Mouse (Mus musculus) kidney, adult 9 months (tissue): ENCODE measurements at regions not wholly inside any gene's neighbourhood (a gene's known extent, or its start where the extent isn't known, plus 50 kb on each side); places are given as distances from the start of the nearest gene placed in this dataset.
"Not testable (repeated sequence)": the region's sequence is repeated elsewhere in the genome, so short reads cannot be mapped to it uniquely, and the experiment has no call there.

Experiments
- DNase-seq: peaks from one replicate; pipeline ENCODE4 v3.0.0; 2022

DNA sequence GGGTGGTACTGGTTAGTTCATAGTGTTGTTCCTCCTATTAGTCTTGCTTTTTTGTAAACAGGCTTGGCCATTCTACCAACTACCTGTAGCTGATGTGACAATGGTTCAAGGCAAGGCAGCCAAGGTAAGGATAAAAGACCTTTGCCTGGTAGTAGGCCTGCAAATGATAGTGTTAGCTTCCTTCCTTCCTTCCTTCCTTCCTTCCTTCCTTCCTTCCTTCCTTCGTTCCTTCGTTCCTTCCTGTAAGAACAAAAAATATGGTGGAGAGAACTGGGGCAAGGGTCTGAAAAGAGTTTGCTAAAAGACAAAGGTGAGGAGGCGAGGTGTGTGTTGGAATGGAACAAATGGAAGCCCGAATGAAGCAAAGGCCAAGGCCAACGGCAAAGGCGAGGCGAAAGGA, 84.8 kb upstream of the Ezh2 start:
- DNase-seq: peak; percentile 27

DNA sequence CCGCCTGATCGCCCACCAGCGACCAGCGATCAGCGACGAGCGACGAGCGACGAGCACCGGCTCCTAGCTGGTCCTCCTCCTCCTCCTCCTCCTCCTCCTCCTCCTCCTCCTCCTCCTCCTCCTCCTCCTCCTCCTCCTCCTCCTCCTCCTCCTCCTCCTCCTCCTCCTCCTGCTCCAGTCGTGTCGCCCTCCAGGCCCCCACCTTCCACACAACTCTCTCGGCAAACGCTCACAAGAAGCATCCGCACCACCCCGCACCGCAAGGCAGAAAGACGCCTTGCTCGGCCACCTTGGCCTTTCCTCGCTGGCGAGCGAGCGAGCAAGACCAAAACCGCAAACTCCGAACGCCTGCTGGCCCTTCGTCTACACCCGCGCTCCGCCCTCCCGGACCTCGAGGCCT, 77.6 kb upstream of the Ezh2 start:
- DNase-seq: peak; percentile 32

DNA sequence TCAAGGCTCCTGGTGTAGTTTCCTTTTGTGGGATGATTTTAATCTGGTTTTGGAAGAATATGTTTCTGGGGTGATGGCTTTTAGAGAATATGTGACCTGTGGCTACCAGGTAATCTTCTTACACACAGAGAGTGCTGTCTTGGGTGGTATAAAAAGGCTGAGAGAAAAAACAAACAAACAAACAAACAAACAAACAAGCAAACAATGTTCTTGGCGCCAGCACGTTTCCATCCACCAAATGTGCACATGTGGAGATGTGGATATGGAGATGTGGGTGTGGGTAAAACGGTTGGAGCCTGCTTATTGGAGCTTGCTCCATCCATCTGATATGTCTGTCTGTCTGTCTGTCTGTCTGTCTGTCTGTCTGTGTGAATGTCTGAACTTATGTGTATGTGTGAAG, 57.7 kb upstream of the Ezh2 start:
- DNase-seq: peak; percentile 72

DNA sequence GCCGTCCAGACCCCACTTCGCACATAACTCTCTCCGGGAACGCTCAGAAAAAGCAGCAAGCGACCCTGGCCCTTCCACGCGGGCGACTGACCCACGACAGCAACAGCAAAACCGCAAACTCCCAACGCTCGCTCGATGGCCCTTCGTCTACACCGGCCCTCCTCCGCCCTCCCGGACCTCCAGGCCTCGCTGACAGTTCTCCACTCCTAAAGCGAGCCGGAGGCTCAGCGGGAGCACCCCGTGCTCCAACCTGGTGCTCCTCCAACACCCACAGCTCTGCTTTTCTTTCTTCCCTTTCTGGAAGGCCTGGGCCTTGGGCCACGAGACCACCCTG, 56.2 kb upstream of the Ezh2 start:
- DNase-seq: not testable (repeated sequence)

DNA sequence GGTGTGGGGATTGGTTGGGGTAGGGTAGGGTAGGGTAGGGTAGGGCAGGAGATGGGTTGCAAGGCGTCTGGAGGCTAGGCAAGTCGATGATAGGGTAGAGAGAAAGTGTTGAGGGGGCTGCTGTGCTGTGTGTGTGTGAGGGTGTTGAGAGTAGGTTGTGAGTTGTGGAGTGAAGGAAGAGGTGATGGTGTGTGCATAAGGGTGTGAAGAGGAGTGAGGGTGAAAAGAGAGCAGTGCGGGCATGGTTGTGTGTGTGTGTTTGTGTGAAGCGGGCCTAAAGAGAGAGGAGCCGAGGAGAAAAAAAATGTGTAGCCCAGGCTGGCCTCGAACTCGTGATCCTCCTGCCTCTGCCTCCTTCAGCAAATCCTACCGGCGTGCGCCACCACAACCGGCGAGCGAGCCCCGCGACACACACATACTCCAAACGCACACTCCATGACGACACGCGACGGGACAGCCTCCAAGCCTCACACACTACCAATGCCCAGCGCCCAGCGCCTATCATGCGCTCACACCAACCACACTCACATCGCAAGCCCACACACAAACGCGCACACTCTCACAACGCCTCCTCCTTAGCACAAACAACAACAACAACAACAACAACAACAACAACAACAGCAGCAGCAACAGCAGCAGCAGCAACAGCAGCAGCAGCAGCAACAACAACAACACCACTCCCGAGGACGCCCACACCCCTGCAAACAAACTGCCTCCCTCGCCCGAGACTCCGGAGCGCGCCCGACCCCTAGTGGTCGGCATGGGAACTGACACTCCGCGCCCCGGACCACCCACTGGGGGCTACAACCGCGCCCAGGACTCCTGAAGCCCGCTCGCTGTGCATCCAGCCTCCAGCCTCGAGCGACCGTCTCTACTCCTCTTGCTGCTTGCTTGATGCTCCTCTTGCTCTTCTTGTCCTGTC, 55.6 kb upstream of the Ezh2 start:
- DNase-seq: peak; percentile 92

DNA sequence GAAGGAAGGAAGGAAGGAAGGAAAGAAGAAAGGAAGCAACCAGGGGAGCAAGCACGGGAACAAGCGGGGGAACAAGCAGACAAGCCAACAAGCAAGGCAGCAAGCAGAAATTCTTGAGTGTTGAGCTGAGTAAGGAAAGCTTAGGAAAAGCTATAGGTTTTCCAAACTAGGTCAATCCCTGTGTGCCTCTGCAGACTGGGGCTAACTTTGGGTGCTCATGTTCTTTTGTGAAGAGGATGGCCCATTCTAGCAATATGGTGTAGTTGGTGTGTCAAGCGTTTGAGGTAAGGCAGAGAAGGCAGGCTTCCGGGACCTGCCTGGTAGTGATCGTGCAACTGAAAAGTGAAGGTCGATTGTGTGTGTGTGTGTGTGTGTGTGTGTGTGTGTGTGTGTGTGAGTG, 54.8 kb upstream of the Ezh2 start:
- peak; percentile 7 for DNase-seq

DNA sequence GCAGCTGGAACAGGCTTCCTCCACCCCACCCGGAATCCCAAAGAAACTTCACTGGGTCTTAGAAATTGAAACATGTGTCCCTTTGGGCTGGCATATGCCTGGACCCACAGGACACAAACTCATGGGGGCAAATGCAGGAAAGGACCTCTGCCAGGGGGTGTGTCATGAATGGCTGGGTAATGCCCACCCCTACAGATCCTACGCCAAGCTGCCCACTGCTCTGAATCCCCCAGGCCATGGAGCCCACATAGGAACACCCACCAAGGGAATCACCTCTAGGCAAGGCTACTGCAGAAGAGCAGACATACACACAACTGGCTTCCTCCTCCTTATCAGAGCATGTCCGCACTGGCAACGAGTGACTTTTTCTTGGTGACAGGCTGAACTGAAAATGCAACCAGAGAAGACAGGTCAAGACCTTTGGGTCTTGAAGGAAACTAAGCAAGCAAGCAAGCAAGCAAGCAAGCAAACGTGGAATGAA, 54.4 kb upstream of the Ezh2 start:
- DNase-seq: peak; percentile 11

DNA sequence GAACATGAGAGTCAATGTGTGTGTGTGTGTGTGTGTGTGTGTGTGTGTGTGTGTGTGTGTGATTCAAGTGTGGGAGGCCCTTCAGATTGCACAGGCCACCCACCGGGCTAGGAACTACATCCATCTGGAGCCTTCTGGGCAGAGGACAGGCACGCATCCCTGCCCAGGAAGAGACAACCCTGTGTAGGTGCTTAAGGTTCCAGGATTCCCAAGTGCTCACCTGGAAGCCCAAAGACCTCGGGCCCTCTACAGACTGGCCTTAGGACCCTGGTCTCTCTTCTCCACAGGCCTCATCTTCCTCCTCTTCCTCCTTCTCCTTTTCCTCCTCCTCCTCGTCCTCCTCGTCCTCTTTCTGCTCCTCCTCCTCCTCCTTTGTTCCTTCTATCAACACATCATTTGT, 53.8 kb upstream of the Ezh2 start:
- no peak for DNase-seq

DNA sequence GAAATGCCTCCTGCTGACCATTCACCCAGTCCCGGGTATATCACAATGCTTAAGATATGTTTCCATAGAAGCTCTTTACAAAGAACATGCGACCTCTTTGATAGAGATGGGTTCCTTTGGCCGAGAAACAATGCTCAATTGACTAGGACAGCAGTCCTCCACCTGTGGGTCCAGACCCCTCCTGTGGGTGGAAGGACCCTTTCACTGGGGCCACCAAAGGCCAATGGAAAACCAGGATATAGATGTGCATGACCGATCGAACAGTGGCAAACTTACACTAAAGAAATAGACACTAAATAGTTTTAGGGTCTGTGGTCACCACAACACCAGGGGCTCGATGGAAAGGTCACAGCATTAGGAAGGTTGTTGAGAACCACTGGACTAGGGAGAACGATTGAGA, 53.2 kb upstream of the Ezh2 start:
- DNase-seq: no peak

DNA sequence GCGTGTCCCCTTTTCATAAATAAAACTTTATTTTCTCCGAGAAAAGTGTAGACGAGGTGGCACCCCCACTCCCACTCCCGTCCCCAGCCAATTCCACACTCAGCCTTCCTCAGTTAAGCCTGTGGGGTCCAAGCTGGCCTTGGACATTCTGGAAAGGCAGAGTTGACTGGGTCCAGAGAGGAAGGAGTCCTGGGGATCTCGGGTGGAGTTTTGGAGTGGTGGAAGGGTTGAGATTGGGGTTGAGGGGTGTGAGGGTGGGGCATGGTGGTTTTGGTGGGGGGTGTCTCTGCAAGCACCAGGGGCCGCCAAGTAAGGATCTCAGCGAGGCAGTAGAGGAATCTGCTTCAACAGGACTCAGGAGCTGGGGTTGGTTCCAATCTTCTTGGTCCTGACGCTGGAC, 52.7 kb upstream of the Ezh2 start:
- no peak for DNase-seq

DNA sequence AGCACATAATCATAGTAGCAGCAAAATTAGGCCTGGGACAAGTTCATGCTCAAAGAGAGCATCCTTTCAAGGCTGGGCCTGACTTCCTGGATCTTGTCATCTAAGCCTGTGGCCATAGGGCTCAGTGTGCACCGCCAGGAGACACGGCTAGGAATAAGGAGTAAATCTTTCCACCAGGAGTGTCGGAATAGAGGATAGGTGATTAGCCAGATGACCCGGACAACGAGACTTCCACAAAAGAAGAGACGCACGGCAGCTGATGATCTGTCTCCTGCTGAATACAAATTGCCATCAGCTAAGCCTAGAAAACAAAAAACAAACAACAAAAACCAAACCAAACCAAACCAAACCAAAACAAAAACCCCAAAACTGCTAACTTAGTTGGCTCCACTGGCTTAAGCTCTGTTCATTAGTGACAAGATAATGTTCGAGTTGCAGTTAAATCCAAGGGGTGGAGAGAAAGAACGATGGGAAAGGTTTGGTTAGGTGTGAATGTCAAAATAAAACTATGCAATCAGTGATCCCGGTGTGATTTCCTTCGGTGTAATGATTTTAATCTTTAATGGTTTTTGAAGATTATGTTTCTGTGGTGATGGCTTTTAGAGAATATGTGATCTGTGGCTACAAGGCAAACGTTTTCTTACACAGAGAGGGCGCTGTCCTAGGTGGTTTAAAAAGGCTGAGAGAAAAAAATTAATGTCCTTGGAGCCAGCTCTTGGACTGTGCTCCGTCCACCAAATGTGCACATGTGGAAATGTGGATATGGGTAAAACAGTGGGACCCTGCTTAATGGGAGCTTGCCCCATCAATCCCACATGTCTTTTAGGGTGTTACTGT, 51.8 kb upstream of the Ezh2 start:
- peak; percentile 5 for DNase-seq

DNA sequence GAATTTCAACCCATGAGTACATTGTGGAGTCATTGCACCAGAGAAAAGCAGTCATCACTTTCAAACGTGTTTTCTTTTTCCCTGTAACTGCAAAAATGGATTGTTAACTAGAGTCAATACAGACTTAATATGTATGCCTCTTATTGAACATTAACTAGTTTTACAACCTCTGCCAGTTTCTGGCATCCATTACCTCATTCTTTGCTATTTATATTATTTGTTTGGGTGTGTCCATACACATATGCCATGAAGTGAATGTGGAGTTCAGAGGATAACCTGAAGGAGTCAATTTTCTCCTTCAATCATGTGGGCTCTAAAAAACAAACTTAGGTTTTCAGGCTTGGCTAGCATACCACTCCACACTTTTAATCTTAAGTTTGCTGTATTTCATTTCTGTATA, 50.9 kb upstream of the Ezh2 start:
- DNase-seq: no peak
